Mouse (Mus musculus): ENCODE results near the gene Pias4. TPM values are rescaled to one million over a fixed set of nuclear protein-coding genes. Genes with fewer than 3 reads are reported as not detected.
A peak's percentile ranks its signal among the peaks of the same experiment; 100 is the strongest.

The Pias4 gene
- polyA plus RNA-seq, 1 experiment from 2014 or later: 54.2 TPM

DNA sequence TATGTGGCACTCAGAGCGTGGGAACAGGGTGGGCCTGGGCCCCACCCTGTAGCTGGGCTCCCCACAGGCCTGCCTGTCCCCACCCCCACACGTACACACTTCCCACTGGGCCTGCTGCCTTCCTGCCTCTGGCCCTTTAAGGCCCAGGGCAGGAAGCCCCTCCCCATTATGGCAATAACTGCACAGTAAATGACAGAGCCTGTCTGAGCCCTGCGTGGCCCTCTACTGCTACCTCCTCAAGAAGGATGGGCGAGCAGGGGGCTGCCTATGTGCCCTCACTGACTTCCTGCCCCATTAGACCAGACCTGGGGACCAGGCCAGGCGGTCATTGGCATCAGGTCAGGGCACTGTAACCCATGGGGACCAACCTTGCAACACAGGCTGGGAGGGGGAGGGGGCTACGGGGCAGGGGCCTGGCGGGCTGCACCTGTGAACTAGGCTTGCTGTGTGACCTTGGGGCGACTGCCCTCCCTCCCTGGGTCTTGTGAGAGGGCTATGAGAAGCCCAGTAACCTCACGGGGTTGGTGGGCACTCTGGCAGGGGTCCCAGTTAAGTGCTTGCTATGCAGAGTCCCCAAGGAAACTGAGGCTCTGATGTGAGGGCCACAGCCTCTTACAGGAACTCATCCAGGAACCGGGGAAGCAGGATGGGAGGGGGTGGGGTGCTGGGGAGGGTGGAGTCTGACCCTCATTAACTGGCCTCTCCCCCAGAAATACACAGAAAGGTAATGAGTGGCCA lies 26.8 kb downstream of the Pias4 start:
- H3K4me1 ChIP-seq: peaks cover 48% of the 10 kb centered on the region
- peak overlapping the region; percentile 40; the same call in 1 of the 2 replicates for H3K9ac ChIP-seq
- no peaks in the 10 kb centered on the region for H3K9me3 ChIP-seq (replicated peaks)
- H3K27me3 ChIP-seq: peaks cover 1% of the 10 kb centered on the region
- no peak overlapping the region for H3K27ac ChIP-seq
- 80% methylated on average over 10 of the region's 10 CpGs for WGBS
- H3K4me3 ChIP-seq: peak overlapping the region; percentile 0; the same call in 1 of the 2 replicates
- H3K36me3 ChIP-seq (ENCODE audit: poor library complexity, severe bottlenecking): peaks cover 26% of the 10 kb centered on the region
- peak overlapping the region; percentile 27 for H3K4me2 ChIP-seq
- no peak for ATAC-seq

DNA sequence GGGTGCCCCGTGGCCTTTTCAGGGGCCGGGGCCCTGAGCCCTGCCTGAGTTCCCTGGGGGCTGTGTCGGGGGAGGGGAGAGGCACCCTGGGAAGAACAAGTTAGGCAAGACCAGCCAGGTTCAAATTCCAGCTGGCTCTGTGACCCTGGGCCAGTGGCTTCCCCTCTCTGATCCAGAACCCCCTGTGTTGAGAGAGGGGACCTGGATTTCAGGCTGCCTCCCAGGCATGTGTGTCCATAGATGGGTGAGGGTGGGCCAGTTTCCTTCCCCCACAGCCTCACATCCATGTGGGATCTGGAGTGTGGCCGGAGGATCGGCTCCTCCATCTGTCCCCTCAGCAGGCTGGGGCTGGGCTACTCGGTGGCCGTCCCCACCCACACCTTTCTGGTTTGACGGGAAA lies 27.7 kb downstream of the Pias4 start:
- H3K9ac ChIP-seq: peak overlapping the region; percentile 40; the same call in 1 of the 2 replicates
- H3K27me3 ChIP-seq: peaks cover 10% of the 10 kb centered on the region
- H3K27ac ChIP-seq: peak overlapping the region; percentile 19; the same call in 1 of the 2 replicates
- H3K4me1 ChIP-seq: peaks cover 56% of the 10 kb centered on the region
- peak overlapping the region; percentile 85 for H3K4me3 ChIP-seq
- H3K36me3 ChIP-seq (ENCODE audit: poor library complexity, severe bottlenecking): peaks cover 17% of the 10 kb centered on the region
- H3K4me2 ChIP-seq: peak overlapping the region; percentile 91
- H3K9me3 ChIP-seq (replicated peaks): no peaks in the 10 kb centered on the region
- no peak for ATAC-seq
- WGBS: 66% methylated on average over 8 of the region's 8 CpGs

DNA sequence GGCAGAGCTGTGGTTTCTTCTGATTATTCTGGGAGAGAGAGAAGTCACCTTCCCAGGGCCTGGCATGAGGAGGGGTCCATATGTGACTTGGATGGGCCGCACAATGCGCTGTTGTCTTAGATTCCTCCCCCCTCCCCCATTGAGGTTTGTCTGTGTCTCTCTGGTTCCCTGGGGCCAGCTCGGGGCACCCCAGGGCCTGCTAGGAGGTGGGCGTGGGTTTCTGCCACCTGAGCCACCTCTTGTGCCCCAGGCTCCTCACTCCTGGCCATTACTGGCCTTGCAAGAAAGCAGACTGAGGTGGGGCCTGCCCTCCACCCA lies 28.2 kb downstream of the Pias4 start:
- WGBS: 78% methylated on average over 4 of the region's 4 CpGs
- H3K4me2 ChIP-seq: peak overlapping the region; percentile 91
- no peak for ATAC-seq
- peaks cover 57% of the 10 kb centered on the region for H3K4me1 ChIP-seq
- no peaks in the 10 kb centered on the region for H3K9me3 ChIP-seq (replicated peaks)
- peak overlapping the region; percentile 93; the same call in 1 of the 2 replicates for H3K9ac ChIP-seq
- H3K27ac ChIP-seq: no peak overlapping the region
- H3K36me3 ChIP-seq (ENCODE audit: poor library complexity, severe bottlenecking): peaks cover 12% of the 10 kb centered on the region
- H3K4me3 ChIP-seq: peak overlapping the region; percentile 85
- H3K27me3 ChIP-seq: peaks cover 15% of the 10 kb centered on the region

DNA sequence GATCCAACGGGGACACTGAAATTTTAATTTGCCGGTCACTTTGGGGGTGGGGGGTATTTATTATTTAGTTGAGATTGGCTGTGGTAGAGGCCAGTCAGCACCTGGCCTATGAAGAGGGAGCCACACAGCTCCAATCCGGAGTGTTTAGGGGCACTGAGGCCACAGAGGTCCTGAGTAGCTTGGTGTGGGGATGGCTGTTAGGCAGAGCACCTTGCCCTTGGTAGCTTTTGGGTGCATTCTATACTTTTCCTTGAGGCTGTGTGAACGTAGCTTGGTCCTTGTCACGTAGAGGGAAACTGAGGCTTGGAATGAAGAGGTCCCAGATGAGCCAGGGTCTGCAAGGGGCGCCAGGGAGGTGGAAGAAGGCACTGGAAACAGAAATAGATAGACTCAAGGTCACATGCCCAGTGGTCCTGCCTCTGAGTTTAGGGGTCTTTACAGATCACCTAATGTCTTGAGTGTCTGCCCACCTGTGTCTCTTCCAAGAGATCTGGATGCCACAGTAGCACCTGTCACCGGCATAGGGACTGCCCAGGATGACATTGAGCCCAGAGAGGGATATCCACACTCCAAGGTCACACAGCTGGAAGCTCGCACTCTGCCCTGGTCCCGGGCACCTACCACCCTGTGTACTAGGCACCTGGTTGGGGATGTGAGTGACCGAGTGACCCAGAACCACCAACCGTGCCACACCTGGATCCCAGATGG lies 28.7 kb downstream of the Pias4 start:
- 62% methylated on average over 11 of the region's 11 CpGs for WGBS
- peaks cover 21% of the 10 kb centered on the region for H3K27me3 ChIP-seq
- peaks cover 57% of the 10 kb centered on the region for H3K4me1 ChIP-seq
- H3K4me3 ChIP-seq: peak overlapping the region; percentile 85
- H3K9me3 ChIP-seq (replicated peaks): no peaks in the 10 kb centered on the region
- ATAC-seq: no peak
- H3K9ac ChIP-seq: peak overlapping the region; percentile 93
- peak overlapping the region; percentile 91 for H3K4me2 ChIP-seq
- peaks cover 7% of the 10 kb centered on the region for H3K36me3 ChIP-seq (ENCODE audit: poor library complexity, severe bottlenecking)
- H3K27ac ChIP-seq: peak overlapping the region; percentile 91; the same call in 1 of the 2 replicates

DNA sequence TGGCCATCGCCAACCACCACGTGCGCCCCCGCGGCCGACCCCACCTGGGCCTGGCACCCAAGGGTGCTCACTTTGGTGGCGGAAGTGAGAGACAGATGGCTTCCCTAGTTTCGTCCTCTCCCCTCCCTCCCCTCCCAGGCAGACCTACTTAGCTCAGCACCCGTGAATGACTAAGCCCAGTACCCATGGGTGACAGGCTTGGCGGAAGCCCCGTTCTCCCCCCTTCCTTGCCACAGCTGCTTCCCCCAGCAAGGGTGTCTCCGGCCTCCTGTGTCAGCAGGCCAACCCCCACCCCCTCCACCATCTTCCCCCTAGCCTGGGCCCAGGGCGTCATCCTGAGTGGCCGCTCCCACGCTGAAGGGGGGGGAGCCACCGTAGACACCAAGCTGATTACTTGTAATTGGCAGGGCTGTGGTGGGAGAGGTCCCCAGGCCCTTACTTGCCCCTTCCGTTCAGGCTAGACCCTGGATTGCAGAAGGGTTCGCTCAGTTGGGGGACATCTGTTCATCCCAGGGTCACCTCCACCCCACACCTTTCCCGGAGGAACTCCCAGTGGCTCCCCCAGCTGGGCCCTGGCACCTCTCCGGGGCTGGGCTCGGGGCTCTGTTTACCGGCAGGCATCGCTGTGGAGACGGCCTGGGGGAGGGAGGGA lies 29.5 kb downstream of the Pias4 start:
- H3K4me3 ChIP-seq: peak overlapping the region; percentile 85
- WGBS: 1% methylated on average over 20 of the region's 24 CpGs
- no peaks in the 10 kb centered on the region for H3K9me3 ChIP-seq (replicated peaks)
- no peaks in the 10 kb centered on the region for H3K36me3 ChIP-seq (ENCODE audit: poor library complexity, severe bottlenecking)
- H3K4me2 ChIP-seq: peak overlapping the region; percentile 91
- no peak; the same call in 1 of the 2 replicates for ATAC-seq
- peak overlapping the region; percentile 91 for H3K27ac ChIP-seq
- H3K27me3 ChIP-seq: peaks cover 27% of the 10 kb centered on the region
- H3K9ac ChIP-seq: peak overlapping the region; percentile 93
- peaks cover 57% of the 10 kb centered on the region for H3K4me1 ChIP-seq

DNA sequence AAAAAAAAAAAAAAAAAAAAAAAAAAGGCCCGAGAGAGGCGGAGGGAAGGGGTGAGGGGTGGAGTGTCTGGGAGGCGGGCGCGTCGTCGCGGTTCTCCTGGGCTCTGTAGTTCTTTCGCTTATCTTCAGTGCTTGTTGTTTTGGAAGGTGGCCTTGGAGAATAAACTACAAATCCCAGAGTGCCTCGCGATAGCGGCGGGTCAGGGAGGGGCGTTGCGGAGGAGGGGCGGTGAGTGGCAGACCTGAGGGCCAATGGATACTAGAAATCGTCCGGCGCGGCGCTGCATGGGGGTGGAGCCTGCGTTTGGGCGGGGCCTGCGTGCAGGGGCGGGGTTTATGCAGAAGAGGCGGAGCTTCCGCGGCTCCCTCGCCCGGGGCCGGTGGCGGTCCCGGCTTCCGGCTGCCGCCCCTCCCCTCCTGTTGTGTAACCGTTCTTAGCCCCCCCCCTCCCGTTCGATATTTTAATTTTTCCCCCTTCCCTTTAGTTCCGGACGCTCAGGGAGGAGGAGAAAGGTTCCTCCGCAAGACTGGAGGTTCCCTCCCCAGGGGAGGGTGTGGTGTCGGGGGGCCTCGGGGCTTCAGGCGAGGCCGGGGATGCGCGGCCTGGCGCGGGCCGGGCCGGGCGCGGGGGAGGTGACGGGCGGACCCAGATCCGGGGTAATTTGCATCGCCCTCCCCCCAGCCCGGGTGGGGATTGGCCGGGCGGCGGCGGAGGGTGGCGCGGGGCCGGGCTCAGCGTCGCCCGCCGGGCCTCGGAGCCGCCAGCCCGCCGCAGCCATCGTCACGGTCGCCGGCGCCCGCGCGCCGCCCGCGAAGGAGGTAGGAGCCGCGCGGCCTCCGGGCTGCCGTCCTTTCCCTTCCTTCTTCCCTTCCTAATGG lies 30.2 kb downstream of the Pias4 start:
- H3K9ac ChIP-seq: peak overlapping the region; percentile 93
- peak overlapping the region; percentile 85 for H3K4me3 ChIP-seq
- H3K27me3 ChIP-seq: peaks cover 34% of the 10 kb centered on the region
- H3K9me3 ChIP-seq (replicated peaks): no peaks in the 10 kb centered on the region
- peak overlapping the region; percentile 91 for H3K4me2 ChIP-seq
- peak overlapping the region; percentile 91 for H3K27ac ChIP-seq
- H3K36me3 ChIP-seq (ENCODE audit: poor library complexity, severe bottlenecking): no peaks in the 10 kb centered on the region
- peaks cover 54% of the 10 kb centered on the region for H3K4me1 ChIP-seq
- under 1% methylated on average over 69 of the region's 89 CpGs for WGBS
- ATAC-seq: peak; percentile 94

DNA sequence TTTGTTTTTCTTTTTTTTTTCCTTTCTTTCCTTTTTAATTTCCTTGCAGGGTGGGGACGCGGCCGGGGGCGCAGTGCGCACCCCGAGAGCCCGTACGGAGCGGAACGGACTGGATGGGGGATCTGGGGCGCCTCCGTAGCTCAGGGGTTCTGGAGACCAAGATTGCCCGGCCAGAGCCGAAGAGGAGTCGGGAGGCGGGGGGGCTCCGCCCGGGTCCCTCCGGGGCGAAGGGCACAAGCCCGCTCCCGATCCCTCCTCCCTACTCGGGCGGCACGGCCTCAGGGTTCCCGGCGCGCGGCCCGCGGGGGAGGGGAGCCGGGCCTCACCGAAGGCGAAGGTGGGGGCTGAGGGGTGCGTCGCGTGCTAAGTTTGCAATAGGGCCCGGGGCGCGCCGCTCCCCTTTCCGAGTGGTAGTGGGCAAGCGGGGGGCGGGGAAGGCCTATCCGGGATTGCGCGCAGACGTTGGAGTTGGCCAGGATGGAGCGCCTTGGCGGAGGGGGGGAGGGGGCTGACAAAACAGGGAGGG lies 31.0 kb downstream of the Pias4 start:
- Histone ChIP-seq H3K27ac (peak overlapping the region; percentile 97), H3K9ac (peak overlapping the region; percentile 91), H3K27me3 (peaks cover 40% of the 10 kb centered on the region), H3K4me2 (peak overlapping the region; percentile 97), H3K9me3 (replicated peaks) (no peaks in the 10 kb centered on the region), H3K36me3 (ENCODE audit: poor library complexity, severe bottlenecking) (no peaks in the 10 kb centered on the region), H3K4me3 (peak overlapping the region; percentile 85), H3K4me1 (peaks cover 49% of the 10 kb centered on the region)
- WGBS: under 1% methylated on average over 49 of the region's 50 CpGs
- peak; percentile 46 for ATAC-seq

DNA sequence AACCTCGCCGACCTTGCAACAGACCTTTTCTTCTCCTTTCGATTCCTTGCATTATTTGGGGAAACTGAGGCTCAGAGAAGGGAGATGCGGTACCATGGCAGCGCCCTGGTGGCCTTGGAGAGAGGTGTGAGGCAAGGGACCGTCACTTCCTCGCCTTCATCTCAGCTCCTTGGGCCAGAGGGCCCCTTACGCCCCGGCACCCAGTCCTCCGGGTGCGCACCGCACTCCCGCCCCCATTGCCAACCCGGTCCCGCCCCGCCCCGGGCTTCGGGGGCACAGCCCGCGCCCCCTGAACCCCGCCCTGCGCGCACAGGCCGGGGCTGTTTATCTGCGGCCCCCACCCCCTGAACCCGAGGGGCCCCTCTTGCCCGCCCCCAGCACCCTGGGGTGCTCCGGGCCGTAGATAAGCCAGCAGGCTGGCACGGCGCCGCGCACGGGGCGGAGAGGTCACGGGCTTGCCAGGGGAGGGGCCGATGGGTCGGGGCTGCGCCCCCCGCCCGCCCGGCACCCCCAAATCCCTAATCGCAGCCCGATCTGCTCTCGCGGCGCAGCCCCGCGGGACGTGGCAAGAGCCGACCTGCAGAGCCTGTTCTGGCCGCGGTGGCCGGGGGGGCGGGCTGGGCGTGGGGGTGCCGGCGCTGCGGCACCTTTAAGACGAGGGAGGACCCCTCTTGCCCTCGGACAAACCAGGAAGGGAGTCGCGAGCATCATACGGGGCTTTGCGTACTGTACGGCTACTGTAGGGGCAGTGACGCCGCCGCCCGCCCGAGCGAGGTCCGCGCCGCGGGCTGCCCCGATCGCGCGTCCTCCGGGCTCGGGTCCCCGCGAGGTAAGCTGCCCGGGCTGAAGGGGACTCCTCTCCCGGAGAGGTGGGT lies 31.7 kb downstream of the Pias4 start:
- WGBS: 1% methylated on average over 55 of the region's 86 CpGs

DNA sequence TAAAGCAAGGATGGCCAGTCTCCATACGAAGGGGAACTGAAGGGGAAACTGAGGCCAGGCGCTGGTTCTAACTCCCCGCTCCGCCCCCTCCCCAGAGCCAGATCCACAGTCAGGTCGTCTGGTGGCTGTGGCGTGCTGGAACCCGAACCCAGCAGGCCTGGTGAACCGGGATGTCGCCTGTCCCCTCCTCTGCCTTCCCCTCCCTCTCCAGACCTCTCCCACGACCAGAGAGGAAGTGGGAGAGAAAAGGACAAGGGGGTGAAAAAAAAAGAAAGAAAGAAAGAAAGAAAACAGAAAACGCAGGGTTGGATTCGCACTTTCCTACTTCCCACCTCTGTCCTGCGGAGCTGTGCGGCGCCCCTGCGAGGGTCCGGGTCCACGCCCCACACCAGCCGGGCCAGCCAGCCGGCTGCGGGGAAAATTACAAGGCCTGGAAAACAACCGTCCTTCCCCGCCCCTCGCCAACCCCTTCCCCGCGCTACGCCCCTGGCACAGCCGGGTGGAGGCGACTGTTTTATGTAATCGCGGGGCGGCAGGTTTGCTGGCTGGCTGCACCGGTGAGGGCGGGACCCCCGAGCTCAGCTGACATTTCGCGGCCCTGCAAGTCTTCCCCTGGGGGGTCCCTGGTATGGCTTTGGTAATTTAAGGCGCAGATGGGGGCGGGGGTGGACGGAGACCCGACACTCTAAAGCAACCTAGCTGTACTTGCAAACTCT lies 32.6 kb downstream of the Pias4 start, which contains the start of gene Zbtb7a:
Gene Zbtb7a, plus strand, starts transcription at position 255 of the 716 bp plus-strand sequence.
- peak within 1 kb of the TSS; percentile 91 for H3K9ac ChIP-seq
- no peaks in the 10 kb centered on the region for H3K36me3 ChIP-seq (ENCODE audit: poor library complexity, severe bottlenecking)
- H3K4me3 ChIP-seq: peak within 1 kb of the TSS; percentile 85
- no peak for ATAC-seq
- H3K9me3 ChIP-seq (replicated peaks): no peaks in the 10 kb centered on the region
- WGBS: 2% methylated on average over 41 of the region's 41 CpGs
- H3K4me2 ChIP-seq: peak within 1 kb of the TSS; percentile 97
- peaks cover 32% of the 10 kb centered on the region for H3K4me1 ChIP-seq
- H3K27me3 ChIP-seq: peaks cover 53% of the 10 kb centered on the region
- H3K27ac ChIP-seq: peak within 1 kb of the TSS; percentile 97; the same call in 1 of the 2 replicates

More for the DNA sequence above, 31.7 kb downstream of the Pias4 start:
- Histone ChIP-seq H3K4me3 (peak overlapping the region; percentile 85), H3K4me1 (peaks cover 42% of the 10 kb centered on the region), H3K4me2 (peak overlapping the region; percentile 97), H3K9ac (peak overlapping the region; percentile 91), H3K36me3 (ENCODE audit: poor library complexity, severe bottlenecking) (no peaks in the 10 kb centered on the region), H3K27ac (peak overlapping the region; percentile 97), H3K9me3 (replicated peaks) (no peaks in the 10 kb centered on the region), H3K27me3 (peaks cover 44% of the 10 kb centered on the region)
- ATAC-seq: peak; percentile 33

DNA sequence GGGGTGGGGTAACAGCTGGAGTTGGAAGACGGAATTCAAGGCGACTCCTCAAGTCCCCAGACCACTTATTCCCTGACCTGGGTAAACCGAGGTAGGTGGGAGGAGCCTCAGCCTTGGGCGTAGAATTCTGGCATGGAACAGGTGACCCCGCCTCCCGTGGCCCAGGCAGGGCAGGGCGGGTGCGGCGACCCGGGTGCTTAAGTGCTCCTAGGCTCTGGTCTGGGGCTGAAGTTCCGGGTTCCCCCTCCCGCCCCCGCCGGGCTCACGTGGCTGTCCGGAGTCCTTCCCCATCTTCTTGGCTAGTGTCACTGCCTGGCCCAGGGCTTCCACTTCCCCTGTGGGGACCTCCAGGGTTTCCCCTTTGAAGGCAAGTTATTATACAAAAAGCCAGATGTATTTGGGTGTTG lies 33.5 kb downstream of the Pias4 start:
- Histone ChIP-seq H3K9me3 (replicated peaks) (no peaks in the 10 kb centered on the region), H3K4me3 (no peak overlapping the region), H3K27me3 (peaks cover 63% of the 10 kb centered on the region), H3K4me1 (peaks cover 30% of the 10 kb centered on the region), H3K36me3 (ENCODE audit: poor library complexity, severe bottlenecking) (no peaks in the 10 kb centered on the region), H3K4me2 (no peak overlapping the region), H3K9ac (no peak overlapping the region), H3K27ac (no peak overlapping the region)
- 3% methylated on average over 16 of the region's 16 CpGs for WGBS
- no peak for ATAC-seq
